ENCODE assay signal across 8 mouse cellular contexts in the genomic region with DNA sequence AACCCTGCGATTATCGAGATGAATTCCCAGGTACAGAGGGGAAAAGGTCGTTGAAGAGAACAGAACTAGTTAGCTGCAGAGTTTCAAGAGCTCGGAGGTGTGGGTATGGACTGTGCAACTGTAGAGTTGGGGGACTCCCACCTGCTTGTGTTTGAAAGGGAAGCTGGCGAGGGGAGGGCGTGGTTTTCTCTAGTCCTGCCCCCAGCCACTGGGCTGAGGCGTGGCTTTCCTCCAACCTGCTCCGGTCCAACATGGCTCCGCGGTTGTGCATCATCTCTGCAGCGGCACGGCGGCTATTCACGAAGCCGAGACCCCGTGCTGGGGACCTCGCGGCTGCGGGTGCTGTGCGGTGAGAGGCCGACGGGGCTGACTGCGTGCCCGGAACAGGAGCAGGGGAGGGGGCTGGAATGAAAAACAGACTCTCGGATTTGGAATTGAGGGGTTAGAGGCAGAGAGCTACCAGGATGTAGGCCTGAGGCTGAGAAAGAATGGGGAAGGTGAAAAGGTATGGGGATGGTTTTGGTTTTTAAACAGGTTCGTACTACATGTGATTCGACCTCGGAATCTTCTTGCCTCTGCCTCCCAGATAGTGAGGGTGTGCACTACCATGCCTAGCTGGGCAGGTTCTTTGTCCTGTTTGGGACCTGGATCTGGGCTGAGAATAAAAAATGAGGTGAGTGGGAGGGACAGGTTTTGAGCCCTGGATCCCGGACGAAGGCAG. TPM values are rescaled to one million over a fixed set of nuclear protein-coding genes. Genes with fewer than 3 reads are reported as not detected.
A peak's percentile ranks its signal among the peaks of the same experiment; 100 is the strongest.
DNase-seq lines count a peak whose midpoint lies in the region; ATAC-seq lines count a peak whose summit lies in the region.

A gene (plus strand): TSS at position 197 of the 721 bp plus-strand sequence.

- DNase-seq in adipocyte (ENCODE audit: low spot score) = peak; percentile 28
- DNase-seq in gastrocnemius, adult 8-10 months (ENCODE audit: low spot score in 2 of 2) = peak; percentile 37 to 48
- DNase-seq in induced T-regulatory cell, adult 2 months (ENCODE audit: low read depth) = peak; percentile 92
- DNase-seq in left cerebral cortex, adult 8-10 months (ENCODE audit: low spot score in 2 of 2) = peak; percentile 70 to 72
- DNase-seq in right cerebral cortex, adult 2 months (ENCODE audit: low spot score in 2 of 2) = peak; percentile 82 to 84
- peak; percentile 55 to 75 for DNase-seq in urinary bladder, postnatal 36 days (ENCODE audit: low spot score in 2 of 2)

- H3K27me3 ChIP-seq in megakaryocyte, embryonic 14.5 days (replicated peaks) = peaks cover 5% of the 10 kb centered on the region

- peak; percentile 100 for ATAC-seq in common myeloid progenitor, adult 5-6 weeks (replicated peaks; ENCODE audit: low read depth, poor library complexity, severe bottlenecking)

- H3K9me3 ChIP-seq in megakaryocyte, embryonic 14.5 days = peaks cover 3% of the 10 kb centered on the region

- peaks cover 18% of the 10 kb centered on the region for H3K4me1 ChIP-seq in megakaryocyte, embryonic 14.5 days

- no peaks in the 10 kb centered on the region for H3K36me3 ChIP-seq in megakaryocyte, embryonic 14.5 days (replicated peaks; ENCODE audit: low read length)

- peak within 1 kb of the TSS; percentile 94 for H3K4me3 ChIP-seq in megakaryocyte, embryonic 14.5 days (replicated peaks)

RNA-seq across cellular contexts. Expression of the gene that starts here (rescaled TPM):
- 18.0 and 18.3 TPM in 2 replicates for total RNA-seq in common myeloid progenitor, adult 5-6 weeks (2017)
- total RNA-seq in gastrocnemius, adult 8-10 months (2022) = 1 to 10 TPM in 1 of 4 experiments, under 1 TPM in 3; 0.29 to 1.1 (median 0.71) TPM
- 100 to 1,000 TPM in 2 of 4 experiments, 10 to 100 TPM in 2; 85.0 to 108 (median 97.1) TPM for total RNA-seq in left cerebral cortex, adult 8-10 months (2022)
- polyA plus RNA-seq in megakaryocyte, embryonic 14.5 days (2012; ENCODE audit: insufficient read depth, low replicate concordance) = 9.5 TPM in 1 of 2 replicates, not detected in the other

Comparison
In these comparisons a context has a peak if more than half of its experiments do, and no peak if none do; other contexts are left out.
1. Peak in every context shown above with its lines: DNase-seq, ATAC-seq and H3K4me3 ChIP-seq.
2. DNase-seq: peak in every context shown above with its lines; median percentile 92 in induced T-regulatory cell, adult 2 months; 83 in right cerebral cortex, adult 2 months; 71 in left cerebral cortex, adult 8-10 months; 65 in urinary bladder, postnatal 36 days; 42 in gastrocnemius, adult 8-10 months; 28 in adipocyte.